Mouse (Mus musculus): Measurements from ENCODE around the gene Mblac2. TPM values are rescaled to one million over a fixed set of nuclear protein-coding genes. Genes with fewer than 3 reads are reported as not detected.

Gene Mblac2
- polyA plus RNA-seq, 1 experiment = 1.5 TPM

DNA sequence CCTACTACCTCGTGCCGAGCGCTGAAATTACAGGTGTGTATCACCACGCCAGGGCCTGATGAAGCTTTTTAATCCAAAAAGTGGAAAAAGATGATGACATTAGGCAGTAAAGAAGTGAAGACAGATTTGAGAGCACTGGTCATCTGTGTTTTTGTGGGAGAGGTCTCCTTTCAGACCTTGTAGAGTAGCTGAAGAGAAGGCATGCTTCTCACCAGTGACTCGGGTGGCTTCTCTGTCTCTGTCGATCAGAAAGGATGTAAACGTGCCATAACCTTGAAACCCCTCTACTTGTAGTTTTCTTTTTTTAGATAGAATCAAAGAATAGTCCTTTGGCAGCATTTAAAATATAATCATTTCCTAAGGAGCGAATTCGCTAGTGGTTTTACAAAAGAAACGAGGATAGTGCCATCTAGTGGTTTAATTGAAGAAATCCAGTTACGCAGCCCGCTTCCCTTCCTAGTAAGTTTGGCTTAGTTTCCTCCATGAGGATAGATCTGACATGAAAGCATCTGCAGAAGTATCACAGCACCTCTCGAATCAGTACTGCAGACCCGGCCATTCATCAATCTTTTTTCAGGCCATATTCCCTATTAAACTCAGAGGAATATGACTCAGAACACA is 50.5 kb downstream of the Mblac2 start:
- Histone ChIP-seq H3K4me3 (replicated peaks) (peak overlapping the region; percentile 85), H3K9me3 (no peaks in the 10 kb centered on the region), H3K4me1 (peaks cover 18% of the 10 kb centered on the region), H3K27me3 (replicated peaks) (no peaks in the 10 kb centered on the region), H3K36me3 (replicated peaks; ENCODE audit: low read length) (no peaks in the 10 kb centered on the region)
- TF ChIP-seq FLI1 (IDR thresholded peaks at IDR 0.05; ENCODE audit: low read length) (no peak), GATA1 (IDR thresholded peaks at IDR 0.05; ENCODE audit: borderline replicate concordance, low read length) (no peak)

DNA sequence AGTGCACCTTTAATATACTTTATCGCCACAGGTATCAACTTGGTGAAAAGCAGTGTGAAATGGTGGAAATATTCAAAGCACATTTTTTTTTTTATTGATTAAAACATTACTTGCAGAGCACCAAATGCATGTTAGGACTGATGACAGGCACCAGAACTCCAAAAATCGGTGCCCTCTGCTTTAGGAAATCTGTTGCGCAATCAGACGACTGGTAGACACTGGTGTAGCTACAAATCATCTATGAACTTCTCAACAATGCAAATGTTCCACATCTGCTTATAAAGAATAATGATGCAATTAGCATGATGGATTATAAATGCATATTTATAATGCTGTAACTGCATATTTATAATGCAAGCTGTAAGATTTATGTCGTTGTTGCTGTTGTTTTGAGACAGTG is 53.0 kb downstream of the Mblac2 start:
- H3K4me3 ChIP-seq (replicated peaks) = no peak overlapping the region
- H3K4me1 ChIP-seq = peaks cover 22% of the 10 kb centered on the region
- no peaks in the 10 kb centered on the region for H3K36me3 ChIP-seq (replicated peaks; ENCODE audit: low read length)
- TF ChIP-seq FLI1 (IDR thresholded peaks at IDR 0.05; ENCODE audit: low read length) = no peak
- no peak for TF ChIP-seq GATA1 (IDR thresholded peaks at IDR 0.05; ENCODE audit: borderline replicate concordance, low read length)
- no peaks in the 10 kb centered on the region for H3K27me3 ChIP-seq (replicated peaks)
- H3K9me3 ChIP-seq = no peaks in the 10 kb centered on the region

DNA sequence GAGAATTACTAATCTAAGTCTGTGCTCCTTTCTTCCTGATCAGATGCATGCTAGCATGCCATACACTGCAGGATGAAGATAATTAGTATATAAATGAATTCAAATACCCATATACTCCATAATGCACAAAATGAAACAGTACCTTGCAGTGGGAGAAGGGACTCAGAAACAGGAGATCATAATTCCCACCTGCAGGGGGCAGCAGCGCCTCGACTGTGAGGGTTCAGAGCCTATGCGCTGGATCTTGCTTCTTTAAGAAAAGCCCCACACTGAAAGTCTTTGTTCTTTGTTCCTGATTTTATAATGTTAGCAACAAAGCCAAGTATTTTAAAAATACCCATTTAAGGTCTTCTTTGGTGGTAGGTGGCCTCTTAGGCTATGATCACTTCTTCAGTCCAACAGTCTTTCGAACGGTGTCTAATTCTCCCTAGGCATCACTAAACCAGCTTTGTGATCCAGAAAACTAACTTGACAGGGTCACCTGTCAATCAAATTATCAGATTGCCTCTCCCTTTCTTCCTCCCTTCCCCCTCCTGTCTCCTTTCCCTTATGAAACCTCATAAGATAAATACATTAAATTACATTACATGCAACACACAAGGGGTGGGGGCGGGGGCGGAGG is 56.0 kb downstream of the Mblac2 start:
- H3K27me3 ChIP-seq (replicated peaks) = no peaks in the 10 kb centered on the region
- peaks cover 15% of the 10 kb centered on the region for H3K4me1 ChIP-seq
- H3K36me3 ChIP-seq (replicated peaks; ENCODE audit: low read length) = no peaks in the 10 kb centered on the region
- no peak for TF ChIP-seq FLI1 (IDR thresholded peaks at IDR 0.05; ENCODE audit: low read length)
- no peak for TF ChIP-seq GATA1 (IDR thresholded peaks at IDR 0.05; ENCODE audit: borderline replicate concordance, low read length)
- H3K4me3 ChIP-seq (replicated peaks) = no peak overlapping the region
- no peaks in the 10 kb centered on the region for H3K9me3 ChIP-seq

DNA sequence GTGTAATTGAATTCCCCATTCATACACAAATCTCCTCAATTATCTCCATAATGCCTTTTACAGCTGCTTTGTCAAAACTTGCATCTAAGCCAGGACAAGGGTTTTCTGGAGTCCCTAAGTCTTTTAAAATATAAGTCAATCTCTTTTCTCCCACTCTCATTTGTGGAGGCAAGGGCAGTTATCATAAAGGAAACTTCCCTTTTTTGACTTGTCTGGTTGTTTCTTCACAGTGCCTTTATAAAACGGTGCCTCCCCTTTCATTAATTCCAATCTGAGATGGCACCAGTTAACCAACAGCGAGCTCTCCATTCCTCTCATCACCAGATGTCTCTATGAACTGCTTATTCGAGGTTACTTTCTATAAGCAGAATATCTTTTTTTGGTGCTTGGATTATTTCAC is 65.1 kb downstream of the Mblac2 start:
- no peak for TF ChIP-seq FLI1 (IDR thresholded peaks at IDR 0.05; ENCODE audit: low read length)
- H3K4me3 ChIP-seq (replicated peaks) = no peak overlapping the region
- H3K36me3 ChIP-seq (replicated peaks; ENCODE audit: low read length) = peaks cover 4% of the 10 kb centered on the region
- no peaks in the 10 kb centered on the region for H3K27me3 ChIP-seq (replicated peaks)
- peaks cover 15% of the 10 kb centered on the region for H3K4me1 ChIP-seq
- H3K9me3 ChIP-seq = no peaks in the 10 kb centered on the region

DNA sequence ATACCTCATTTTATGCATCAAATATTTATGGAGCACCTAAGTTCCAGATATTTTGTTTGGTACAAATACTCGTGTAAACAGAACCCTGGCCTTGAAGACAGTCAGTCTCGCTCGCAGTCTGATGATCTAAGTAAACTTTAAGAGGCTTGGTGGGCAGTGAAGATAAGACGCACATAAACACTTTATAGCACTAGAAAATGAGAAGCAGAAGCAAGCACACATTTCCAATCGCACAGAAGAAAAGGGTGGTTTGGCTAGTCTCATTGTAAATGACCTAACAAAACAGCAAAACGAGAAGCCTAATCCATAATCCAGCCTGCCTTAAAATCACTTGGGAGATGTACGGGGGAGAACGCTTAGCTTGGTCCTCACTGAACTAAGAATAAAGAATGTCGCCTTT is 71.3 kb downstream of the Mblac2 start:
- H3K36me3 ChIP-seq (replicated peaks; ENCODE audit: low read length) = peaks cover 33% of the 10 kb centered on the region
- H3K9me3 ChIP-seq = no peaks in the 10 kb centered on the region
- no peak for TF ChIP-seq FLI1 (IDR thresholded peaks at IDR 0.05; ENCODE audit: low read length)
- no peak for TF ChIP-seq GATA1 (IDR thresholded peaks at IDR 0.05; ENCODE audit: borderline replicate concordance, low read length)
- peaks cover 30% of the 10 kb centered on the region for H3K4me1 ChIP-seq
- H3K4me3 ChIP-seq (replicated peaks) = peak overlapping the region; percentile 97
- no peaks in the 10 kb centered on the region for H3K27me3 ChIP-seq (replicated peaks)

DNA sequence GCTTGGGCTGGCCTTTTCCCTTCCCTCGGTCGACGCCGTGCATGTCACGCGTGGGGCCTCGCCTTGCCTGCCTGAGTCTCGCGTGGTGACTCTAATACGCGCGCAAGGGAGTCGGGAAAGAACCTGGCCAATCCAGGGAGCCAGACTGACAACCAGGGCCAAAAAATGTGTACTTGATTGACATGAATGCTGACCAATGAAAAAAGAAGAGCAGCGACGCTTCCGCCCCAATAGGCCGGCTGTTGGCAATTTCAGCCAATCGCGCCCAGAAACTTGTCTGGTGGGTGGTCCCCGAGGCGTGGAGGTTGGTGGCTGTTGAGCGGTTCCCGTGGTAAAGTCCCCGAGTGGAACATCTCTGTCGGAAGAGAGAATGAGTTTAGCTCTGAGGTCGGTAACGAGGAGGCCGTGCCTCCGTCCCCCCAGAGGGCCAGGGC is 71.8 kb downstream of the Mblac2 start, which contains the start of gene Cetn3:
TSS of gene Cetn3 (plus strand) at position 107 of the 434 bp plus-strand sequence.
- Histone ChIP-seq H3K4me1 (peaks cover 30% of the 10 kb centered on the region), H3K4me3 (replicated peaks) (peak within 1 kb of the TSS; percentile 97), H3K36me3 (replicated peaks; ENCODE audit: low read length) (peaks cover 37% of the 10 kb centered on the region), H3K9me3 (no peaks in the 10 kb centered on the region), H3K27me3 (replicated peaks) (no peaks in the 10 kb centered on the region)
- TF ChIP-seq GATA1 (IDR thresholded peaks at IDR 0.05; ENCODE audit: borderline replicate concordance, low read length) = no peak
- TF ChIP-seq FLI1 (IDR thresholded peaks at IDR 0.05; ENCODE audit: low read length) = no peak

DNA sequence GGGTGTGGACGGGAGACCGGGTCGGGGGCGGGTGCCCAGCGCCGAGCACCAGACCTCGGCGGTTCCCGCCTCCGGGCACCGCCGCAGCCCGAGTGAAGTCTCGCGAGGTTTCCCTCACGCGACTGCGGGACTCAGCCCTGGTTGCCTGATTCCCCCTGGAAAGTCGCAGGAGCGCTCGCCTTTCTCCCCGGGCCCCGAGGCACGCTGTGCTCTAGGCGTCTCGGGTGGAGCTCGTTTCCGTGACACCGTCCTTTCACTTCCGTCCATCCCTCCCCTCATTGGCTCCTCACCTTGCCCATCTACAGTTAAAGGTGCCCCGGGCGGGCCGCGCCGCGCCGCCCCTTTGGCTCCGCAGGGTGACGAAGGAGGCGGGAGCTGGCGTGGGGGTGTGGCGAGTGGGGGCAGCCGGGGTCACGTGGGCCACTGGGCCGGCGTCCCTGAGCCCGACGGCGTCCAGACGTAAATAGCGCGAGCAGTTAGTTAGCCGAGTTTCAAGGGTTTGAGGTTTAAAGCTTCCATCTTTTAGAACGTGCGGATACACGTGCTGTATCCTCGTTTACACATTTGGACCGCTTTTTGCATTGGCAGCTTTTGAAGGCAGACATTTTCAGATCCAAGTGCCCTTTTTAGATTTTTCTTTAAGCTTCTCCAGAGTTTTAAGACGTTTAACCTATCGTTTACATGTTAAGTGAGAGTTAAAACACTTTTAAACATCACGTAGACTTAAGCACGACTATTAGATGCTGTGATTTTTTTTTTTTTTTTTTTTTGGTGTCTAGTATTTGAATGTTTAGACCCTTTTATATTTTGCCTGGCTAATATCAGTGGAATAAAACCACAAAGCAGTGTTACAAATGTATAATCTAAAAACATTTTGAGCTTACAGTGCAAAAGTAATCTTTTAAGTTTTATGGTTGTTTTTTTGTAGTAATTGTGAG is 72.5 kb downstream of the Mblac2 start:
- H3K9me3 ChIP-seq = no peaks in the 10 kb centered on the region
- TF ChIP-seq FLI1 (IDR thresholded peaks at IDR 0.05; ENCODE audit: low read length) (no peak), GATA1 (IDR thresholded peaks at IDR 0.05; ENCODE audit: borderline replicate concordance, low read length) (no peak)
- peaks cover 44% of the 10 kb centered on the region for H3K36me3 ChIP-seq (replicated peaks; ENCODE audit: low read length)
- no peaks in the 10 kb centered on the region for H3K27me3 ChIP-seq (replicated peaks)
- H3K4me1 ChIP-seq = peaks cover 30% of the 10 kb centered on the region
- H3K4me3 ChIP-seq (replicated peaks) = peak overlapping the region; percentile 97

DNA sequence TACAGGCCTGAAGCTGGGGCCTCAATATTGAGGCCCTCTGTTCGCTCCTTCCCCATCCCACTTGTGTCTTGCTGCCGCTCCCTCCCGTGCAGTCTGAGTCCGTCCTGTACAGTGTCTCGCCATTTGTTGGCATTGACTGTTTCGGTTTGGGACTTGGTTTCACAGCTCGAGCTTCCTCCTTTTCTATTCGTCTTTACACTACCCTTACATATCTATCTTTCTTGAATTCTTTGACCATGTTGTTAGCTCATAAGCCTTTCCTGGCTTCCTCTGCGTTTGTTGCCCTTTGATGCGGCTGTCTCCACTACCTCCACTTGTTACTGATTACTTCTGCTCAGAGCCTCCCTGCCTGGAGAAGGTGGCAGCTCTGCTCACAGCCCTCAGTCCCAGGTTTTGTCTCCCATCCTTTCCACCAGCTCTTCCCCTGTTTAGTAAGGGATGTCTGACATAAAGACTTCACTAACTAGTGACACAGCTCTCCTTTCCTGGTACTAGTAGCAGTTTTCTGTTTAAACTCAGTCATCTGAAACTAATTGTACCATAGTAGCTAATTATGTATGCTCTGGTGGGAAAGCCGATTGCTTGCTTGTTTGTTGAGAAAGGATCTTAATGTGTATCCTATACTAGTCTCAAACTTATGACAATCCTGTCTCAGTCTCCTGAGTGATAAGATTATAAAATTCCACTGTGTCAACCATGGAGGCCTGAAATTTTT is 74.8 kb downstream of the Mblac2 start:
- TF ChIP-seq GATA1 (IDR thresholded peaks at IDR 0.05; ENCODE audit: borderline replicate concordance, low read length) (no peak), FLI1 (IDR thresholded peaks at IDR 0.05; ENCODE audit: low read length) (no peak)
- Histone ChIP-seq H3K4me1 (peaks cover 30% of the 10 kb centered on the region), H3K4me3 (replicated peaks) (no peak overlapping the region), H3K36me3 (replicated peaks; ENCODE audit: low read length) (peaks cover 58% of the 10 kb centered on the region), H3K9me3 (no peaks in the 10 kb centered on the region), H3K27me3 (replicated peaks) (no peaks in the 10 kb centered on the region)

DNA sequence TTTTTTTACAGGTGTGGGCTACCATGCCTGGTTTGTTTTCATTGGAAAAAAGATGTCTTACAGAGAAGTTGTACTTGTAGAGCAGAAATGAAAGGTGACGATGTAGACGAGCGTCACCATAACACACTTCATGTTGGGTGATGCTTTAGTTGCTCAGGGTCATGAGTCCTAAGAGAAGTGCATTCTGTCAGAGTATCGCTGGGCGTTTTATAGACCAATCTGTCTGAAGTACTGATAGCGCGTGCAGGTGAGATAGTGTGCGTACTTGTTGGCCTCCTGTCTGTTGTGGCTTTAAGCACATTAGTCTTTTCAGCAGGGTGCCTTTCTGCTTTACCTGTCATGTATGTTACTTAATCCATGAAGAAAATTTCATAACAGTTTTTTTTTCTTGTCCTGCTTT is 79.0 kb downstream of the Mblac2 start:
- Histone ChIP-seq H3K4me1 (peaks cover 17% of the 10 kb centered on the region), H3K4me3 (replicated peaks) (no peak overlapping the region), H3K9me3 (no peaks in the 10 kb centered on the region), H3K36me3 (replicated peaks; ENCODE audit: low read length) (peaks cover 81% of the 10 kb centered on the region), H3K27me3 (replicated peaks) (no peaks in the 10 kb centered on the region)
- TF ChIP-seq FLI1 (IDR thresholded peaks at IDR 0.05; ENCODE audit: low read length) (no peak), GATA1 (IDR thresholded peaks at IDR 0.05; ENCODE audit: borderline replicate concordance, low read length) (no peak)
